Mouse (Mus musculus) B cell, adult 67 days (primary cell): Measurements from ENCODE around the gene Selenoo. TPM values are rescaled to one million over a fixed set of nuclear protein-coding genes. Genes with fewer than 3 reads are reported as not detected.

ENCODE experiments used
- total RNA-seq, 2 experiments: library from RNA; stranded (reverse); gene quantifications; 4 replicates each; pipeline ENCODE4 v1.2.4; 2023

Selenoo gene
- 10 to 100 TPM; 30.7 to 31.6 TPM for total RNA-seq

GRCm38 (mm10) chr15:89088607-89089247 is at the start of gene Selenoo:
Gene Selenoo, plus strand, starts transcription at chr15:89089084.

GRCm38 (mm10) chr15:89059161-89059931 is 29.5 kb upstream of the Selenoo start, which contains the start of gene Panx2:
Gene Panx2, plus strand, starts transcription at chr15:89059734.

GRCm38 (mm10) chr15:89074613-89075477 is 14.0 kb upstream of the Selenoo start, which contains the start of gene Trabd:
Gene Trabd, plus strand, starts transcription at chr15:89075124.

GRCm38 (mm10) chr15:89122649-89123366 is 33.9 kb downstream of the Selenoo start, which contains the start of gene Tubgcp6:
Gene Tubgcp6, minus strand, starts transcription at chr15:89123112.

GRCm38 (mm10) chr15:89128382-89129350 is 39.8 kb downstream of the Selenoo start, which contains the start of gene Hdac10:
Gene Hdac10, minus strand, starts transcription at chr15:89128700.

GRCm38 (mm10) chr15:89140659-89141252 is 51.9 kb downstream of the Selenoo start, which contains the start of gene Mapk12:
Gene Mapk12, minus strand, starts transcription at chr15:89140703.

GRCm38 (mm10) chr15:89149271-89150040 is 60.6 kb downstream of the Selenoo start, which contains the start of gene Mapk11:
Gene Mapk11, minus strand, starts transcription at chr15:89149628.

Other genes with a start within 250 kb of the Selenoo start
- gene Pim3, start 226.9 kb upstream of the Selenoo start, total RNA-seq, result 10 to 100 TPM; 73.9 to 94.1 TPM
- gene Ttll8, start 134.7 kb upstream of the Selenoo start, total RNA-seq, result not detected
- not detected for gene Mlc1, start 110.1 kb upstream of the Selenoo start, total RNA-seq
- not detected for gene Mov10l1, start 106.2 kb upstream of the Selenoo start, total RNA-seq
- gene Panx2, start 29.4 kb upstream of the Selenoo start, total RNA-seq, result not detected
- 10 to 100 TPM; 57.3 to 67.8 TPM for gene Trabd, start 14.0 kb upstream of the Selenoo start, total RNA-seq
- gene Tubgcp6, start 34.0 kb downstream of the Selenoo start, total RNA-seq, result 10 to 100 TPM; 56.5 to 64.7 TPM
- gene Hdac10, start 39.6 kb downstream of the Selenoo start, total RNA-seq, result 100 to 1,000 TPM in 1 of 2 experiments, 10 to 100 TPM in 1; 99.3 to 101 TPM
- gene Mapk12, start 51.6 kb downstream of the Selenoo start, total RNA-seq, result 10 to 100 TPM; 17.9 to 21.0 TPM
- gene Mapk11, start 60.5 kb downstream of the Selenoo start, total RNA-seq, result 10 to 100 TPM; 87.0 to 90.1 TPM
- 10 to 100 TPM in 1 of 2 experiments, 1 to 10 TPM in 1; 9.8 to 12.8 TPM for gene Plxnb2, start 91.7 kb downstream of the Selenoo start, total RNA-seq
- 10 to 100 TPM; 34.3 to 37.2 TPM for gene Dennd6b, start 107.4 kb downstream of the Selenoo start, total RNA-seq
- gene Ppp6r2, start 122.5 kb downstream of the Selenoo start, total RNA-seq, result 10 to 100 TPM; 59.2 to 68.8 TPM
- 100 to 1,000 TPM; 240 to 267 TPM for gene Sbf1, start 226.2 kb downstream of the Selenoo start, total RNA-seq
- not detected for gene Adm2, start 233.6 kb downstream of the Selenoo start, total RNA-seq
- gene Miox, start 245.3 kb downstream of the Selenoo start, total RNA-seq, result not detected